Mouse (Mus musculus) thymus, adult 2 months (tissue): ENCODE data around the gene Gnat1. TPM values are rescaled to one million over a fixed set of nuclear protein-coding genes. Genes with fewer than 3 reads are reported as not detected.

ENCODE experiments used
- DNase-seq: peaks from one replicate; pipeline ENCODE4 v3.0.0; 2021
- H3K27ac ChIP-seq: fragments of 200-500 bp; 2 replicates; pipeline ENCODE4 v1.5.1; 2012; ENCODE audit warnings: low read length, control low read depth; ENCODE audit not compliant: control insufficient read depth, insufficient read depth
- H3K27me3 ChIP-seq: fragments of 200-500 bp; 2 replicates; pipeline ENCODE4 v1.6.1; 2012; ENCODE audit warnings: mild to moderate bottlenecking, low read length, moderate library complexity, mixed read lengths; ENCODE audit not compliant: control insufficient read depth, insufficient read depth
- H3K36me3 ChIP-seq: fragments of 200-500 bp; 2 replicates; pipeline ENCODE4 v1.6.1; 2012; ENCODE audit warnings: mild to moderate bottlenecking, low read length, moderate library complexity; ENCODE audit not compliant: control insufficient read depth, insufficient read depth
- H3K4me1 ChIP-seq: fragments of 200-500 bp; replicated peaks from 2 replicates; pipeline ENCODE4 v1.6.1; 2012; ENCODE audit warnings: low read length; ENCODE audit not compliant: control insufficient read depth, insufficient read depth
- H3K4me3 ChIP-seq: fragments of 200-500 bp; 2 replicates; pipeline ENCODE4 v1.5.1; 2012; ENCODE audit warnings: mild to moderate bottlenecking, low read length, control low read depth, moderate library complexity; ENCODE audit not compliant: control insufficient read depth, insufficient read depth
- CTCF ChIP-seq: fragments of 200-500 bp; IDR thresholded peaks from 2 replicates; pipeline ENCODE4 v1.5.1; 2012; ENCODE audit warnings: mild to moderate bottlenecking, control low read depth, low read length, moderate library complexity, borderline replicate concordance; ENCODE audit not compliant: control insufficient read depth, poor library complexity, insufficient read depth; ENCODE audit errors: extremely low read depth
- POLR2A ChIP-seq: fragments of 200-500 bp; IDR thresholded peaks from 2 replicates; pipeline ENCODE4 v1.6.1; 2012; ENCODE audit warnings: mild to moderate bottlenecking, low read length, control low read depth, moderate library complexity; ENCODE audit not compliant: control insufficient read depth, poor library complexity, insufficient read depth; ENCODE audit errors: extremely low read depth
- WGBS: fragments of 180-500 bp; shearing (Covaris S2); methylation state at CpG from one replicate; pipeline ENCODE4 v1.1.7; 2018; 5-methylcytosine and 5-hydroxymethylcytosine counted together
- polyA plus RNA-seq: library from polyadenylated mRNA; depleted of rRNA; stranded (reverse); fragments of >200 nt; gene quantifications from 2 replicates; pipeline ENCODE4 v1.2.3, GENCODE M21; 2012

Gene Gnat1
- polyA plus RNA-seq, 1 experiment, result 0.13 TPM

GRCm38 (mm10) chr9:107700114-107700571 lies 20.6 kb upstream of the Gnat1 start:
- H3K4me3 ChIP-seq, result no peak overlapping the region
- 94% methylated on average over 6 of the region's 6 CpGs for WGBS
- no peaks in the 10 kb centered on the region for H3K27me3 ChIP-seq
- no peaks in the 10 kb centered on the region for H3K36me3 ChIP-seq
- no peak overlapping the region for H3K27ac ChIP-seq
- 0 out of 2 replicates have a peak, but pooled peaks cover 2% of the 10 kb centered on the region for H3K4me1 ChIP-seq
- TF ChIP-seq POLR2A (no peak), CTCF (no peak)
- DNase-seq, result no peak

- Histone ChIP-seq H3K4me1 (0 out of 2 replicates have a peak, but pooled peaks cover 2% of the 10 kb centered on the region), H3K36me3 (no peaks in the 10 kb centered on the region), H3K27ac (no peak overlapping the region), H3K4me3 (no peak overlapping the region), H3K27me3 (no peaks in the 10 kb centered on the region)
- no peak for DNase-seq
- TF ChIP-seq POLR2A, result no peak
- TF ChIP-seq CTCF, result no peak
- 85% methylated on average over 9 of the region's 9 CpGs for WGBS
These were observed 20.0 kb upstream of the Gnat1 start for GRCm38 (mm10) chr9:107699376-107699980.

GRCm38 (mm10) chr9:107698611-107699190 lies 19.2 kb upstream of the Gnat1 start:
- 91% methylated on average over 14 of the region's 14 CpGs for WGBS
- Histone ChIP-seq H3K4me1 (0 out of 2 replicates have a peak, but pooled peaks cover 2% of the 10 kb centered on the region), H3K36me3 (no peaks in the 10 kb centered on the region), H3K27ac (no peak overlapping the region), H3K27me3 (no peaks in the 10 kb centered on the region), H3K4me3 (no peak overlapping the region)
- DNase-seq, result no peak
- TF ChIP-seq CTCF (no peak), POLR2A (no peak)

- H3K36me3 ChIP-seq, result no peaks in the 10 kb centered on the region
- WGBS, result 93% methylated on average over 14 of the region's 14 CpGs
These were observed 18.5 kb upstream of the Gnat1 start for GRCm38 (mm10) chr9:107697811-107698521.

GRCm38 (mm10) chr9:107696845-107697610 lies 17.5 kb upstream of the Gnat1 start:
- H3K27me3 ChIP-seq, result no peaks in the 10 kb centered on the region
- 91% methylated on average over 9 of the region's 9 CpGs for WGBS
- H3K4me3 ChIP-seq, result no peak overlapping the region
- H3K27ac ChIP-seq, result no peak overlapping the region
- no peaks in the 10 kb centered on the region for H3K4me1 ChIP-seq
- no peaks in the 10 kb centered on the region for H3K36me3 ChIP-seq
- DNase-seq, result no peak
- no peak for TF ChIP-seq CTCF
- no peak for TF ChIP-seq POLR2A

More at GRCm38 (mm10) chr9:107697811-107698521, 18.5 kb upstream of the Gnat1 start:
- Histone ChIP-seq H3K4me3 (no peak overlapping the region), H3K27ac (no peak overlapping the region), H3K27me3 (no peaks in the 10 kb centered on the region), H3K4me1 (0 out of 2 replicates have a peak, but pooled peaks cover 2% of the 10 kb centered on the region)
- TF ChIP-seq POLR2A, result no peak
- no peak for DNase-seq

- H3K4me1 ChIP-seq, result no peaks in the 10 kb centered on the region
- H3K27ac ChIP-seq, result no peak overlapping the region
- no peaks in the 10 kb centered on the region for H3K27me3 ChIP-seq
- WGBS, result 13% methylated on average over 6 of the region's 6 CpGs
- no peak for TF ChIP-seq POLR2A
- no peak for TF ChIP-seq CTCF
- no peaks in the 10 kb centered on the region for H3K36me3 ChIP-seq
- DNase-seq, result no peak
- H3K4me3 ChIP-seq, result no peak overlapping the region
These were observed 16.6 kb upstream of the Gnat1 start for GRCm38 (mm10) chr9:107696106-107696479.
